Mouse (Mus musculus): ENCODE data around the gene 4930503B20Rik.

GRCm38 (mm10) chr3:146601205-146601604, 49.9 kb downstream of the 4930503B20Rik start:
- no peak for TF ChIP-seq CTCF (IDR thresholded peaks at IDR 0.05)
- no peak for TF ChIP-seq EP300 (IDR thresholded peaks at IDR 0.05)

Measured in lung, postnatal 0 days (tissue).